Mouse (Mus musculus): ENCODE results near the gene Trpm8.

GRCm38 (mm10) chr1:88277818-88278511, 504 bp downstream of the Trpm8 start:
- no peak for TF ChIP-seq GATA1 (IDR thresholded peaks at IDR 0.05; ENCODE audit: low read length)
- TF ChIP-seq TAL1 (IDR thresholded peaks at IDR 0.05; ENCODE audit: low read length): no peak
